Mouse (Mus musculus) right cerebral cortex, postnatal 14 days (tissue): ENCODE measurements at regions not wholly inside any gene's neighbourhood (a gene's known extent, or its start where the extent isn't known, plus 50 kb on each side); places are given as distances from the start of the nearest gene placed in this dataset.

Experiments used
- DNase-seq: peaks from one replicate; pipeline ENCODE4 v3.0.0; 2022

GRCm38 (mm10) chr9:87965103-87965780 is 234.2 kb upstream of the Tbx18 start:
- no peak for DNase-seq

- no peak for DNase-seq
These were observed 237.4 kb upstream of the Tbx18 start for GRCm38 (mm10) chr9:87968190-87969082.

- DNase-seq = no peak
These were observed 239.5 kb upstream of the Tbx18 start for GRCm38 (mm10) chr9:87970586-87970985.

- DNase-seq = no peak
These were observed 240.7 kb upstream of the Tbx18 start for GRCm38 (mm10) chr9:87971791-87972190.

GRCm38 (mm10) chr9:87973531-87973930 is 242.5 kb upstream of the Tbx18 start:
- DNase-seq = no peak

GRCm38 (mm10) chr9:87984910-87985309 is 253.8 kb upstream of the Tbx18 start:
- DNase-seq = no peak

- DNase-seq = no peak
These were observed 254.4 kb upstream of the Tbx18 start for GRCm38 (mm10) chr9:87985439-87985838.

GRCm38 (mm10) chr9:88005945-88006700 is 275.1 kb upstream of the Tbx18 start:
- DNase-seq = no peak

GRCm38 (mm10) chr9:88023752-88024151 is 292.7 kb upstream of the Tbx18 start:
- no peak for DNase-seq

GRCm38 (mm10) chr9:88025936-88026335 is 294.9 kb upstream of the Tbx18 start:
- no peak for DNase-seq

- DNase-seq = no peak
These were observed 296.4 kb upstream of the Nt5e start for GRCm38 (mm10) chr9:88030509-88031148.

GRCm38 (mm10) chr9:88037560-88037959 is 289.4 kb upstream of the Nt5e start:
- no peak for DNase-seq

- DNase-seq = no peak
These were observed 277.7 kb upstream of the Nt5e start for GRCm38 (mm10) chr9:88049270-88049669.

GRCm38 (mm10) chr9:88049792-88050191 is 277.2 kb upstream of the Nt5e start:
- no peak for DNase-seq

- DNase-seq = no peak
These were observed 268.4 kb upstream of the Nt5e start for GRCm38 (mm10) chr9:88058551-88058950.

- DNase-seq = no peak
These were observed 268.0 kb upstream of the Nt5e start for GRCm38 (mm10) chr9:88059005-88059404.

- DNase-seq = no peak
These were observed 262.9 kb upstream of the Nt5e start for GRCm38 (mm10) chr9:88063973-88064676.

GRCm38 (mm10) chr9:88065057-88065456 is 261.9 kb upstream of the Nt5e start:
- no peak for DNase-seq

GRCm38 (mm10) chr9:88065777-88066176 is 261.2 kb upstream of the Nt5e start:
- no peak for DNase-seq

GRCm38 (mm10) chr9:88068322-88068721 is 258.7 kb upstream of the Nt5e start:
- no peak for DNase-seq

GRCm38 (mm10) chr9:88068881-88069304 is 258.1 kb upstream of the Nt5e start:
- no peak for DNase-seq

- DNase-seq = no peak
These were observed 257.2 kb upstream of the Nt5e start for GRCm38 (mm10) chr9:88069834-88070233.
